Mouse (Mus musculus) neural tube, embryonic 15.5 days (tissue): ENCODE measurements around the gene Ndufa6. TPM values are rescaled to one million over a fixed set of nuclear protein-coding genes. Genes with fewer than 3 reads are reported as not detected.

Experiments
- ATAC-seq: fragments of 200-750 bp; cut with Nextera tagmentation; 2 replicates; pipeline ENCODE4 v1.8.0; 2017; ENCODE audit warnings: mild to moderate bottlenecking, moderate TSS enrichment, moderate library complexity; ENCODE audit not compliant: low FRiP score
- H3K27ac ChIP-seq: fragments of 300-500 bp; sonication (generic); replicated peaks from 2 replicates; pipeline ENCODE4 v1.5.1; 2015; ENCODE audit warnings: mild to moderate bottlenecking, inconsistent platforms
- H3K27me3 ChIP-seq: fragments of 300-500 bp; sonication (generic); replicated peaks from 2 replicates; pipeline ENCODE4 v1.6.1; 2015; ENCODE audit warnings: inconsistent platforms
- H3K36me3 ChIP-seq: fragments of 300-500 bp; sonication (generic); 2 replicates; pipeline ENCODE4 v1.6.1; 2015; ENCODE audit warnings: inconsistent platforms
- H3K4me1 ChIP-seq: fragments of 300-500 bp; sonication (generic); 2 replicates; pipeline ENCODE4 v1.6.1; 2015; ENCODE audit warnings: inconsistent platforms
- H3K4me2 ChIP-seq: fragments of 300-500 bp; sonication (generic); 2 replicates; pipeline ENCODE4 v1.6.1; 2015; ENCODE audit warnings: inconsistent platforms, mild to moderate bottlenecking, moderate library complexity
- H3K4me3 ChIP-seq: fragments of 300-500 bp; sonication (generic); replicated peaks from 2 replicates; pipeline ENCODE4 v1.5.1; 2015; ENCODE audit warnings: mild to moderate bottlenecking, inconsistent platforms
- H3K9ac ChIP-seq: fragments of 300-500 bp; sonication (generic); replicated peaks from 2 replicates; pipeline ENCODE4 v1.6.1; 2015; ENCODE audit warnings: mild to moderate bottlenecking, inconsistent platforms
- H3K9me3 ChIP-seq: fragments of 300-500 bp; sonication (generic); replicated peaks from 2 replicates; pipeline ENCODE4 v1.6.1; 2016; ENCODE audit warnings: inconsistent platforms
- WGBS: fragments of 180-500 bp; shearing (Covaris S2); methylation state at CpG from one replicate; pipeline ENCODE4 v1.1.7; 2015; ENCODE audit warnings: mixed read lengths; 5-methylcytosine and 5-hydroxymethylcytosine counted together
- polyA plus RNA-seq: library from polyadenylated mRNA; unstranded; fragments of >200 nt; fragmentation: Nextera tagmentation; extraction: Ambion mirVana; gene quantifications from 2 replicates; pipeline ENCODE4 v1.2.1, GENCODE M21; 2015

Ndufa6 gene
- polyA plus RNA-seq, 1 experiment from 2014 or later = 417 TPM

- WGBS = 3% methylated on average over 17 of the region's 24 CpGs
- H3K27ac ChIP-seq = 0 out of 2 replicates have a peak within 1 kb of the TSS, but pooled peaks have one; percentile 51
These were observed 26.0 kb upstream of the Ndufa6 start, which contains the start of gene Cyp2d22 for GRCm38 (mm10) chr15:82379871-82380713. Gene Cyp2d22 (minus strand): TSS chr15:82380260.

GRCm38 (mm10) chr15:82379511-82379870 is 25.4 kb upstream of the Ndufa6 start:
- WGBS = 33% methylated on average over 7 of the region's 7 CpGs
- Histone ChIP-seq H3K4me1 (peaks cover 19% of the 10 kb centered on the region), H3K27me3 (no peaks in the 10 kb centered on the region), H3K4me3 (peak overlapping the region; percentile 35), H3K36me3 (no peaks in the 10 kb centered on the region), H3K9me3 (no peaks in the 10 kb centered on the region), H3K9ac (no peak overlapping the region), H3K4me2 (peak overlapping the region; percentile 67), H3K27ac (no peak overlapping the region)
- ATAC-seq = no peak; the same call in 1 of the 2 replicates

More at GRCm38 (mm10) chr15:82379871-82380713, 26.0 kb upstream of the Ndufa6 start, which contains the start of gene Cyp2d22:
- peak within 1 kb of the TSS; percentile 30; the same call in 1 of the 2 replicates for H3K9ac ChIP-seq
- H3K4me2 ChIP-seq = peak within 1 kb of the TSS; percentile 67
- peak; percentile 73 for ATAC-seq
- peak within 1 kb of the TSS; percentile 35 for H3K4me3 ChIP-seq
- peaks cover 19% of the 10 kb centered on the region for H3K4me1 ChIP-seq
- H3K27me3 ChIP-seq = no peaks in the 10 kb centered on the region
- no peaks in the 10 kb centered on the region for H3K36me3 ChIP-seq
- H3K9me3 ChIP-seq = no peaks in the 10 kb centered on the region

- H3K27ac ChIP-seq = 0 out of 2 replicates have a peak overlapping the region, but pooled peaks have one; percentile 5
- WGBS = 46% methylated on average over 15 of the region's 15 CpGs
These were observed 24.4 kb upstream of the Ndufa6 start for GRCm38 (mm10) chr15:82378261-82379180.

GRCm38 (mm10) chr15:82377701-82378100 is 23.6 kb upstream of the Ndufa6 start:
- H3K4me1 ChIP-seq = peaks cover 19% of the 10 kb centered on the region
- H3K4me3 ChIP-seq = no peak overlapping the region
- H3K27ac ChIP-seq = no peak overlapping the region
- no peak overlapping the region for H3K9ac ChIP-seq
- H3K9me3 ChIP-seq = no peaks in the 10 kb centered on the region
- no peak for ATAC-seq
- no peak overlapping the region for H3K4me2 ChIP-seq
- H3K27me3 ChIP-seq = no peaks in the 10 kb centered on the region
- WGBS = 82% methylated on average over 5 of the region's 5 CpGs
- H3K36me3 ChIP-seq = no peaks in the 10 kb centered on the region

More at GRCm38 (mm10) chr15:82378261-82379180, 24.4 kb upstream of the Ndufa6 start:
- Histone ChIP-seq H3K9me3 (no peaks in the 10 kb centered on the region), H3K9ac (no peak overlapping the region), H3K4me3 (no peak overlapping the region), H3K4me2 (no peak overlapping the region), H3K27me3 (no peaks in the 10 kb centered on the region), H3K36me3 (no peaks in the 10 kb centered on the region), H3K4me1 (peaks cover 19% of the 10 kb centered on the region)
- ATAC-seq = no peak

- no peak for ATAC-seq
- Histone ChIP-seq H3K9ac (no peak overlapping the region), H3K27ac (peak overlapping the region; percentile 34; the same call in 1 of the 2 replicates), H3K36me3 (no peaks in the 10 kb centered on the region), H3K4me3 (no peak overlapping the region), H3K4me1 (peaks cover 19% of the 10 kb centered on the region), H3K27me3 (no peaks in the 10 kb centered on the region), H3K9me3 (no peaks in the 10 kb centered on the region), H3K4me2 (no peak overlapping the region)
- 55% methylated on average over 17 of the region's 17 CpGs for WGBS
These were observed 22.4 kb upstream of the Ndufa6 start for GRCm38 (mm10) chr15:82376393-82377138.

DNA sequence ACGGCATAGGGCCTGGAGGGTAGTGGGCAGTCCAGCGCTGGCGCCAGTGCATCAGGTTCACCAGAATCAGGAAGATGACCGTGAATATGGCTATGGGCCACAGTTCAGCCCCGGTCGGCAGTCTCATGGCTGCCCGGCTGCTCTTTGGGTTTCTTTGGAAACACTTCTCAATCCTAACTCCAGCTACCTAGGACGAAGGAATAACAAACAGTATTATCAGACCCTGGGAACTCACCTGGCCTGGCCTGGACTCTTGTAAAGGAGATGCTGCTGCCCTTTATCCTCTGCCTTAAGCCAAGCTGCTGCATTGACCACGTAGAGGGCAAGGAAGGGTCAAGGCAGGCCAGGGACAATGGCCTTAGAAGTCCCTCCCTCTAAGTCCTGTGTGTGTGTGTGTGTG is 21.7 kb upstream of the Ndufa6 start:
- Histone ChIP-seq H3K4me1 (peaks cover 15% of the 10 kb centered on the region), H3K9me3 (no peaks in the 10 kb centered on the region), H3K27ac (no peak overlapping the region), H3K4me3 (no peak overlapping the region), H3K9ac (no peak overlapping the region), H3K27me3 (no peaks in the 10 kb centered on the region), H3K4me2 (no peak overlapping the region), H3K36me3 (no peaks in the 10 kb centered on the region)
- no peak for ATAC-seq
- WGBS = 86% methylated on average over 9 of the region's 9 CpGs

DNA sequence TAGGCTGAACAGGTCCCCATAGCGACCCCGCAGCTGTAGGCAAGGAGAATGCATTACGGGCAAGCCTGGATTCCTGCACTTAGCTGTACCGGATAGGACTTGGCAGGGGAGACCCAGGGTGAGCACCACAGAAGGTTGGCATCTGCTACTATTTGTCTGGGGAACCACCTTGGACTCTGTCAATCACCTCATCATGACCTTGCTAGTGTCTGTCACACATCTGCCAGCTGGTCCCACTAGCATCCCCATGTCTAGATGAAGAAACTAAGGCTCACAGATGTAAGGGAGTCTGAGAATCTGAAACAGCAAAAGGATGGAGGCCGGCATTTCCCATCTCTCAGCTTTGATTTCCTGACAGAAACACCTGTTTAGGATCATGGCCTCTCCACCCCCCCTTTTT is 20.3 kb upstream of the Ndufa6 start:
- Histone ChIP-seq H3K9ac (no peak overlapping the region), H3K36me3 (no peaks in the 10 kb centered on the region), H3K27ac (no peak overlapping the region), H3K9me3 (no peaks in the 10 kb centered on the region), H3K27me3 (no peaks in the 10 kb centered on the region), H3K4me1 (peaks cover 4% of the 10 kb centered on the region; the same call in 1 of the 2 replicates), H3K4me3 (no peak overlapping the region), H3K4me2 (no peak overlapping the region)
- WGBS = 71% methylated on average over 5 of the region's 5 CpGs
- ATAC-seq = no peak

DNA sequence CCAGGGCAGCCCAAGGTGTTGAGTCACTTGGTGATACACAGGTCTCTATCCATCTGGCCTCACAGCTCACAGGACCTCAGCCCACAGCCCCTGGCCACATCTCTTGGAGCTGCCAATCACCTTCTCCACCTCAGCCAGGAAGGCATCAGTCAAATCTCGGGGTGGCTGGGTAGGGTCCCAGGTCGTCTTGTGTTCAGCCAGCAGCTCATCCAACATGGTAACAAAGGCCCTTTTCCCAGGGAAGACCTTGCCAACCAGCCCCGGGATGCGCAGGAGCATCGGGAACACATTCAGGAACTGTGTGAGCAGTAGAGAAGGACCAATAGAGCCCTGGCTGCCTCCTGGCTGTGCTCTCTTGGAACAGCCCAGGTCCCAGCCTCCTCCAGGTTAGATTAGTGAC is 18.9 kb upstream of the Ndufa6 start:
- ATAC-seq = no peak
- WGBS = 88% methylated on average over 5 of the region's 5 CpGs

GRCm38 (mm10) chr15:82372446-82372845 is 18.3 kb upstream of the Ndufa6 start:
- H3K27ac ChIP-seq = no peak overlapping the region
- ATAC-seq = no peak
- H3K4me2 ChIP-seq = no peak overlapping the region
- peaks cover 3% of the 10 kb centered on the region; the same call in 1 of the 2 replicates for H3K4me1 ChIP-seq
- H3K4me3 ChIP-seq = no peak overlapping the region
- H3K9ac ChIP-seq = no peak overlapping the region
- no peaks in the 10 kb centered on the region for H3K9me3 ChIP-seq
- H3K36me3 ChIP-seq = no peaks in the 10 kb centered on the region
- 92% methylated on average over 6 of the region's 6 CpGs for WGBS
- no peaks in the 10 kb centered on the region for H3K27me3 ChIP-seq

More for the DNA sequence above, 18.9 kb upstream of the Ndufa6 start:
- H3K9me3 ChIP-seq = no peaks in the 10 kb centered on the region
- no peak overlapping the region for H3K27ac ChIP-seq
- no peak overlapping the region for H3K4me2 ChIP-seq
- H3K9ac ChIP-seq = no peak overlapping the region
- no peak overlapping the region for H3K4me3 ChIP-seq
- H3K36me3 ChIP-seq = no peaks in the 10 kb centered on the region
- peaks cover 3% of the 10 kb centered on the region; the same call in 1 of the 2 replicates for H3K4me1 ChIP-seq
- no peaks in the 10 kb centered on the region for H3K27me3 ChIP-seq

DNA sequence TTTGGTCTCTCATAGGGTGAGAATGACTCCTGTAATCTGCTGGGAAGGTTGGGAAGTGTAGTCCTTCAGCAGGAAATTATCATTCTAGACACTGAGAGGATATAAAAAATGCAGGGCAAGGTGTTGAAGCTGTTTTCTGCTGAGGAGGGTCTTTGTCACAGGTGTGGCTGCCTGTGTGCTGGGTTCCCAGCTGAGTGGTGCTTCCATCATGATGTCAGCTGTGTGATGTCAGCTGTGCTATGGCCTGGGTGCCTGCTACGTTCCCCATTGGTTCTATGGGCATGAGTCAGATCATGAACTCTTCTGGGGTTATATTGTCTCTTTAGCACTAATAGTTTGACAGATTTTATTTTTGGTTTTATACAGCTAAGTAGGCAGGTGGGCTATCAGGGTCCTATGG is 14.7 kb upstream of the Ndufa6 start:
- H3K4me1 ChIP-seq = no peaks in the 10 kb centered on the region
- no peak overlapping the region for H3K27ac ChIP-seq
- no peaks in the 10 kb centered on the region for H3K9me3 ChIP-seq
- H3K4me2 ChIP-seq = no peak overlapping the region
- no peak overlapping the region for H3K9ac ChIP-seq
- H3K27me3 ChIP-seq = no peaks in the 10 kb centered on the region
- 88% methylated on average over 1 of the region's 1 CpGs for WGBS
- ATAC-seq = no peak
- no peak overlapping the region for H3K4me3 ChIP-seq
- H3K36me3 ChIP-seq = no peaks in the 10 kb centered on the region

DNA sequence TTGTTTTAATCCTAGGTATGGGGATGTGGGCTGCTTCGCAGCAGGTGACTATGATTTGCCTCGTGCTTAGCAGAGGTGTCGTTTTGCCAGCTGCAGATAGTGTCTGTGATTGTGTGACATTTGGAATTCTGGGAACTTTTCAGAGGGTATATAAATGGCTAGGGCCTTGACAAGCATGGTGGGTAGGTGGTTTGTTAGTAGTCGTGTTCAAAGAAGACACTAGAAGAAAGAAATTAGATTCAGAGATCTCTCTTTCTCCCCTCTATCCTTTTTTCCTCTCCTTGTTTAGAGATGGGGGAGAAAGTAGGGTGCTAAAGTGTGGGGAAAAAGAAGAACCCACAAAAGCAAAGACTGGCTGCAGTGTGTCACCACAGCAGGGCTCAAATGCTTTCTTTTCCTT is 14.0 kb upstream of the Ndufa6 start:
- no peaks in the 10 kb centered on the region for H3K36me3 ChIP-seq
- no peak overlapping the region for H3K4me3 ChIP-seq
- H3K27me3 ChIP-seq = no peaks in the 10 kb centered on the region
- no peak overlapping the region for H3K9ac ChIP-seq
- H3K9me3 ChIP-seq = no peaks in the 10 kb centered on the region
- H3K27ac ChIP-seq = no peak overlapping the region
- WGBS = 98% methylated on average over 4 of the region's 4 CpGs
- ATAC-seq = no peak
- no peak overlapping the region for H3K4me2 ChIP-seq
- H3K4me1 ChIP-seq = no peaks in the 10 kb centered on the region
